Mouse (Mus musculus): Measurements from ENCODE around the gene Fbxl20.
A peak's percentile ranks its signal among the peaks of the same experiment; 100 is the strongest.

Gene Fbxl20

DNA sequence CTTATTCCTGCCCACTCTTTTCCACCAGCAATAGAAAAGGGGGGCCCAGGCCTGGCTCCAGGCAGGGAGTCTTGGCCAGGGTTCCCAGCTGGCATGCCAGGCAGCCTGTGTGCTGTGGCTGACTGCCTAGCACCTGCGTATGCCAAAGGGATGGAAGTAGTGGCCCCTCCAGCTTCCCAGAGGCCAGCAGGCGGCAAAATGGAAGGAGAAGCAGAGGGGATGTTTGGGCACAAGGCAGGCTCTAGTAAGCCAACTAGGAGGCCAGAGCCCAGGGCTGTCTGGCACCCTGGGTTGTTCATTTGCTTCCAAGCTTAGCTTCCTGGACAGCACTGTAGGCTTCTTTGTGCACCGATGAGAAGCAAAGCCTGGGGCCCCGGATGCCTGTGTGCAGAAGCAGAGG, 102.5 kb downstream of the Fbxl20 start:
- no peak for DNase-seq

GRCm38 (mm10) chr11:98046466-98046865, 103.7 kb downstream of the Fbxl20 start:
- no peak for DNase-seq

DNA sequence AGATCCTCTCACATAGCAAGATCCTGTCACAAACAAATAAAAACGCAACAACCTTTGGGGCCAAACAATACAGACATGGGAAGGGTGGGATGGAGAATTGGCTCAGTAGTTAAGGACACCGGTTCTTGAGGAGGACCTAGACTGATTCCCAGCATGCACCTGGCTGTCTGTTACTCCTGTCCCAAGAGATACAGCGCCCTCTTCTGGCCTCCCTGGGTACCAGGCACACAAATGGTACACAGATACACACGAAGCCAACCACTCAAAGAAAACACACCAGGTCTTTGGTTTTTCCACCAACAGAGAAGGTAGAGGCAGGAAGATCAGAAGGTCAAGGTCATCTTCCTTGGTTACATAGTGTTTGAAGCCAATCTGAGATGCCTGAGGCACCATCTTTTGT, 104.6 kb downstream of the Fbxl20 start:
- DNase-seq: no peak

GRCm38 (mm10) chr11:98044074-98044473, 106.1 kb downstream of the Fbxl20 start:
- no peak for DNase-seq

GRCm38 (mm10) chr11:98042741-98043140, 107.5 kb downstream of the Fbxl20 start:
- DNase-seq: peak; percentile 64

GRCm38 (mm10) chr11:98040975-98041374, 109.2 kb downstream of the Fbxl20 start:
- no peak for DNase-seq

- DNase-seq: peak; percentile 44
These were observed 112.3 kb downstream of the Fbxl20 start for GRCm38 (mm10) chr11:98037871-98038270.

DNA sequence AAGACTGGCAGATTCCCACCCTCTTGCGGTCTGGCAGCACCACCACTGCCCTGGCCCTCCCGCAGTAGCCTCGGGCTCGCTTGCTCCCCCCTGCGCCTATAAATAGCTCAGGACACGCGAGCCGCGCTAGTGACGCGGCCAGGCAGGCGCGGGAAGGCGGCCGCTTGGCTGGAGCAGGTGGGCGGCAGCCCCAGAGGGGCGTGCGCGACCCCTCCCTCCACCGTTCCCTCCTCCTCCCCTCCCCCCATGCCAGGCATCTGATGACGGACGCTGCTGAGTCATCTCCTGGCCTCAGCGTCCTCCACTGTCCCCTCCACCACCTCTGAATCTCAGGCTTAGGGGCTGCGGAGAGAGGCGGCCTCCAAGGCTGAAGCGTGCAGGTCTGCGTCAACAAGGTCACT, 114.2 kb downstream of the Fbxl20 start:
- peak; percentile 21 for DNase-seq

DNA sequence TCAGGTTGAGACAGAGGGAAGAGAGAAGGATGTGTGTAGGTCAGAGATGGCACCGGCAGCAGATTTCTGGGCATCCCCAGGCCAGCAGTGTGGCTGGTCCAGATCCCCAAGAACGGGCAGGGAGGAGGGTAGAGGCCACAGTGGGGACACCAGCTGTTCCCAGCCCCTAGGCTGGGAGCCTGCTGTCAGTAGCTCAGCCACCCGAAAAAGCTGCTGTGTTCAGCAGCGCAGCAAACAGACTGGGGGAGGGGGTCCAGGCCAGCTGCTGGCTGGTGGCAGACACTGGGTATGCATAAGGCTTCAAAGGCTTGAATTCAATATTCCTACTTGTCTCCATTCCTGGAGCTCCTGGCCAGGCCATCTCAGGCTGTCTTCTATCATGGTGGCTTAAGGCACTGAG, 115.4 kb downstream of the Fbxl20 start:
- no peak for DNase-seq

DNA sequence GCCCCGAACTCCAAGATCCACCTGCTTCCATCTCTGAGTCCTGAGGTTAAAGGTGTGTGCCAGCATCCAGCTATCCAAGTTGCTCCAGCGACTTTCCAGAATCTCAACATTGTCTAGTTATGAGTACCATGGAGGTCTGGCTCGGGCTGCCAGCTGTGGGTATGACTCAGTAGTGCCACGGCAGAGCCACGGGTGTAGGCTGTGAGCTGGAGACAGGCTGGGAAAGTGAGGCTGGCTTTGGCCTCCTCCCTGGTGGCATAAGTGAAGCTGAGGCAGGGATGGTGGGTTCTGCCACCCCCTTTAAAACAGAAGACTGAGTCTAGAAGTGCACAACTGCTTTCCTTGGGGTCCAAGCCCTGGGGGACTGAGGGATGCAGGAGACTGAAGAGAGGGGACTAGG, 116.1 kb downstream of the Fbxl20 start:
- DNase-seq: no peak

Measured in lung, postnatal 36 days (tissue).